In the genomic region with DNA sequence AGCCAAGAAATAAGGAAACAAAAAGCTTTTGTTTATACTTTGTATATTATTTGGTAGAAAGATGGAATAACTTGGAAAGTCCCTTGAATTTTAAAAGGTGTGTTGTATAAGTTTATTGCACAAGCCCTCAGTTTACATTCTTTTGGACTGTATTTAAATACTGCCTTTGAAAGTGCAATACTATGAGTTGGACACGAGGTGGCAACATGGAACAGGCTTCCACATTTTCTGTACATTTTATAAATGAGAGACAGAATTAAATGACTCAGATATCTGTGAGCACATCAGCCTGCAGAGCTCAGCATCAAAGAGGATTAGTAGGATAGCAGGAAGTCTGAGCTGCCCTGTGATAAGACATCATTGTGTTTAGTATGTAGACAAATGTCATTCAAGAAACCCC, we compare ENCODE assay signal across 18 mouse cellular contexts. TPM values are rescaled to one million over a fixed set of nuclear protein-coding genes. Genes with fewer than 3 reads are reported as not detected.
DNase-seq lines count a peak whose midpoint lies in the region; ATAC-seq and TF ChIP-seq lines count a peak whose summit lies in the region.
"Had no signal": no experiment of that assay in that cellular context is flagged by ENCODE, and none has a peak within 500 bp of the region (broad histone marks: within the 10 kb centered on the region; RNA-seq: fewer than 3 reads in every experiment).

No protein-coding gene starts in this region.

- H3K4me1 ChIP-seq in hindbrain, embryonic 11.5 days (replicated peaks; ENCODE audit: control insufficient read depth, insufficient read depth, low read length): no peaks in the 10 kb centered on the region
- no peaks in the 10 kb centered on the region for H3K4me1 ChIP-seq in hindbrain, embryonic 10.5 days (replicated peaks)
- no peaks in the 10 kb centered on the region for H3K4me1 ChIP-seq in neural tube, embryonic 15.5 days
- H3K4me1 ChIP-seq in MEL (ENCODE audit: control insufficient read depth in 1 of 2, insufficient read depth in 2 of 2, low read length in 2 of 2): no peaks in the 10 kb centered on the region
- H3K4me1 ChIP-seq: lung, embryonic 15.5 days had no signal

- no peak for TF ChIP-seq EP300 in MEL (IDR thresholded peaks at IDR 0.05; ENCODE audit: low read depth in 1 of 2, low read length in 2 of 2)

- no peak for ATAC-seq in hindbrain, embryonic 11.5 days (ENCODE audit: low FRiP score)
- ATAC-seq in neural tube, embryonic 15.5 days (ENCODE audit: low FRiP score): 0 out of 2 replicates have a peak, but pooled peaks have one; percentile 24
- 0 out of 2 replicates have a peak, but pooled peaks have one; percentile 43 for ATAC-seq in megakaryocyte, adult 5-6 weeks (ENCODE audit: poor library complexity, severe bottlenecking)
- ATAC-seq in cerebellum, adult (ENCODE audit: insufficient number of reproducible peaks, low FRiP score, low TSS enrichment): no peak
- ATAC-seq in megakaryocyte-erythroid progenitor cell, adult 5-6 weeks (replicated peaks; ENCODE audit: low FRiP score, low TSS enrichment, poor library complexity, severe bottlenecking): no peak

- no peak overlapping the region for H3K9ac ChIP-seq in hindbrain, embryonic 11.5 days (ENCODE audit: low read depth, low read length)
- no peak overlapping the region for H3K9ac ChIP-seq in neural tube, embryonic 15.5 days (replicated peaks)
- H3K9ac ChIP-seq in MEL (ENCODE audit: control insufficient read depth, low read depth, low read length, poor library complexity, severe bottlenecking): no peak overlapping the region
- H3K9ac ChIP-seq: lung, embryonic 15.5 days had no signal

- H3K4me2 ChIP-seq in hindbrain, embryonic 11.5 days (replicated peaks; ENCODE audit: low read depth, low read length): no peak overlapping the region
- H3K4me2 ChIP-seq in neural tube, embryonic 15.5 days: no peak overlapping the region
- H3K4me2 ChIP-seq: lung, embryonic 15.5 days had no signal

- no peak for TF ChIP-seq POLR2A in MEL (IDR thresholded peaks at IDR 0.05; ENCODE audit: control insufficient read depth in 1 of 2, insufficient read depth in 1 of 2, low read depth in 1 of 2, low read length in 2 of 2, poor library complexity in 1 of 2)

- H3K79me2 ChIP-seq in MEL (ENCODE audit: control insufficient read depth, insufficient read depth, low read length, poor library complexity): no peaks in the 10 kb centered on the region

- peak; percentile 1 for DNase-seq in hindbrain, embryonic 11.5 days (ENCODE audit: low spot score)
- DNase-seq in hindbrain, embryonic 10.5 days (ENCODE audit: low spot score): no peak
- DNase-seq in neural tube, embryonic 10.5 days (ENCODE audit: extremely low spot score, low spot score): no peak
- peak; percentile 10 for DNase-seq in MEL (ENCODE audit: low read depth, low spot score)
- DNase-seq: adrenal gland, postnatal 25 days; cerebellum, adult 2 months; left cerebral cortex, postnatal 4 days; thymus, postnatal 4 days had no signal

- H3K27ac ChIP-seq in hindbrain, embryonic 11.5 days (ENCODE audit: low read depth, low read length): no peak overlapping the region
- H3K27ac ChIP-seq in hindbrain, embryonic 10.5 days: no peak overlapping the region
- H3K27ac ChIP-seq in neural tube, embryonic 15.5 days (replicated peaks): no peak overlapping the region
- no peak overlapping the region for H3K27ac ChIP-seq in MEL (ENCODE audit: control insufficient read depth, low read depth, low read length)
- H3K27ac ChIP-seq: lung, embryonic 15.5 days had no signal

- H3K27me3 ChIP-seq in hindbrain, embryonic 11.5 days (ENCODE audit: control insufficient read depth, insufficient read depth, low read length): no peaks in the 10 kb centered on the region
- H3K27me3 ChIP-seq in hindbrain, embryonic 10.5 days (ENCODE audit: insufficient read depth, poor library complexity, severe bottlenecking): no peaks in the 10 kb centered on the region
- no peaks in the 10 kb centered on the region for H3K27me3 ChIP-seq in neural tube, embryonic 15.5 days (replicated peaks)
- no peaks in the 10 kb centered on the region for H3K27me3 ChIP-seq in MEL (ENCODE audit: control insufficient read depth in 1 of 2, insufficient read depth in 2 of 2, low read length in 2 of 2)
- H3K27me3 ChIP-seq: lung, embryonic 15.5 days had no signal

- no peak overlapping the region for H3K4me3 ChIP-seq in hindbrain, embryonic 11.5 days (ENCODE audit: low read depth, low read length)
- H3K4me3 ChIP-seq in hindbrain, embryonic 10.5 days: no peak overlapping the region
- no peak overlapping the region for H3K4me3 ChIP-seq in neural tube, embryonic 15.5 days (replicated peaks)
- no peak overlapping the region for H3K4me3 ChIP-seq in MEL (ENCODE audit: control insufficient read depth in 1 of 2, insufficient read depth in 1 of 2, low read depth in 2 of 2, low read length in 2 of 2)
- H3K4me3 ChIP-seq: erythroblast, embryonic 14.5 days; lung, embryonic 15.5 days had no signal

- no peaks in the 10 kb centered on the region for H3K36me3 ChIP-seq in hindbrain, embryonic 11.5 days (ENCODE audit: control insufficient read depth, insufficient read depth, low read length)
- H3K36me3 ChIP-seq in hindbrain, embryonic 10.5 days: no peaks in the 10 kb centered on the region
- no peaks in the 10 kb centered on the region for H3K36me3 ChIP-seq in neural tube, embryonic 15.5 days
- no peaks in the 10 kb centered on the region for H3K36me3 ChIP-seq in MEL (ENCODE audit: control insufficient read depth in 1 of 2, insufficient read depth in 2 of 2, low read length in 2 of 2)
- H3K36me3 ChIP-seq: G1E; lung, embryonic 15.5 days had no signal

- WGBS in hindbrain, embryonic 11.5 days: 19% methylated on average over 1 of the region's 1 CpGs
- 27% methylated on average over 1 of the region's 1 CpGs for WGBS in hindbrain, embryonic 10.5 days
- 33% methylated on average over 1 of the region's 1 CpGs for WGBS in neural tube, embryonic 15.5 days

- peak in 2 of 3 experiments; percentile 17 to 54; a peak in 2 of 6 replicates for TF ChIP-seq CTCF in MEL (IDR thresholded peaks at IDR 0.05 in 2 of 3, conservative IDR thresholded peaks at IDR 0.05 in 1 of 3; ENCODE audit: control insufficient read depth in 1 of 3, insufficient read depth in 1 of 3, low read depth in 2 of 3, low read length in 3 of 3, poor library complexity in 1 of 3, severe bottlenecking in 1 of 3)

- peak; percentile 49 for TF ChIP-seq RAD21 in MEL (IDR thresholded peaks at IDR 0.05; ENCODE audit: low read depth, low read length)

- H3K9me3 ChIP-seq in hindbrain, embryonic 11.5 days (ENCODE audit: control insufficient read depth, low read length): no peaks in the 10 kb centered on the region
- no peaks in the 10 kb centered on the region for H3K9me3 ChIP-seq in hindbrain, embryonic 10.5 days
- no peaks in the 10 kb centered on the region for H3K9me3 ChIP-seq in neural tube, embryonic 15.5 days (replicated peaks)
- no peaks in the 10 kb centered on the region for H3K9me3 ChIP-seq in MEL (replicated peaks; ENCODE audit: insufficient read depth, low read length)
- H3K9me3 ChIP-seq: G1E; lung, embryonic 15.5 days had no signal

RNA-seq across cellular contexts. Expression of gene Skint7, which starts 11.4 kb away (rescaled TPM):
- polyA plus RNA-seq in hindbrain, embryonic 11.5 days (2014; fragmentation: Nextera tagmentation; extraction: Ambion mirVana): not detected in 2 replicates
- not detected in 2 replicates for polyA plus RNA-seq in hindbrain, embryonic 10.5 days (2016; fragmentation: Nextera tagmentation; extraction: Ambion mirVana)
- polyA plus RNA-seq in neural tube, embryonic 15.5 days (2015; fragmentation: Nextera tagmentation; extraction: Ambion mirVana): 0.68 TPM in 1 of 2 replicates, not detected in the other
- total RNA-seq in MEL (2012; rRNA removed): not detected in 2 replicates
- not detected for polyA plus RNA-seq in MEL (2012; ENCODE audit: insufficient read depth in 1 of 2, insufficient read length in 2 of 2, low read depth in 1 of 2, low replicate concordance in 2 of 2, missing spikeins in 1 of 2)
- not detected in 2 replicates for total RNA-seq in megakaryocyte, adult 5-6 weeks (2015)
- total RNA-seq in megakaryocyte, adult 5-6 weeks (2017): not detected in 2 replicates
- not detected in 2 replicates for total RNA-seq in megakaryocyte-erythroid progenitor cell, adult 5-6 weeks (2014; fragmentation: Nextera tagmentation)
- not detected in 2 replicates for total RNA-seq in megakaryocyte-erythroid progenitor cell, adult 5-6 weeks (2017)
- total RNA-seq: adrenal gland, postnatal 25 days; gastrocnemius, adult 18-20 months had no signal
- polyA plus RNA-seq: cerebellum, adult 2 months; erythroblast, embryonic 14.5 days; G1E; heart, embryonic 14.5 days had no signal

RNA-seq across cellular contexts. Expression of gene Skint8, which starts 42.1 kb away (rescaled TPM):
- polyA plus RNA-seq in hindbrain, embryonic 11.5 days (2014; fragmentation: Nextera tagmentation; extraction: Ambion mirVana): not detected in 2 replicates
- not detected in 2 replicates for polyA plus RNA-seq in hindbrain, embryonic 10.5 days (2016; fragmentation: Nextera tagmentation; extraction: Ambion mirVana)
- polyA plus RNA-seq in neural tube, embryonic 15.5 days (2015; fragmentation: Nextera tagmentation; extraction: Ambion mirVana): 0.84 TPM in 1 of 2 replicates, not detected in the other
- total RNA-seq in MEL (2012; rRNA removed): not detected in 2 replicates
- polyA plus RNA-seq in MEL (2012; ENCODE audit: insufficient read depth in 1 of 2, insufficient read length in 2 of 2, low read depth in 1 of 2, low replicate concordance in 2 of 2, missing spikeins in 1 of 2): not detected
- not detected in 2 replicates for total RNA-seq in megakaryocyte, adult 5-6 weeks (2015)
- total RNA-seq in megakaryocyte, adult 5-6 weeks (2017): not detected in 2 replicates
- not detected in 2 replicates for total RNA-seq in megakaryocyte-erythroid progenitor cell, adult 5-6 weeks (2014; fragmentation: Nextera tagmentation)
- total RNA-seq in megakaryocyte-erythroid progenitor cell, adult 5-6 weeks (2017): not detected in 2 replicates
- total RNA-seq: adrenal gland, postnatal 25 days; gastrocnemius, adult 18-20 months had no signal
- polyA plus RNA-seq: cerebellum, adult 2 months; erythroblast, embryonic 14.5 days; G1E; heart, embryonic 14.5 days; lung, embryonic 15.5 days had no signal

RNA-seq across cellular contexts. Expression of gene Skint1, which starts 44.8 kb away (rescaled TPM):
- polyA plus RNA-seq in hindbrain, embryonic 11.5 days (2014; fragmentation: Nextera tagmentation; extraction: Ambion mirVana): not detected in 2 replicates
- not detected in 2 replicates for polyA plus RNA-seq in hindbrain, embryonic 10.5 days (2016; fragmentation: Nextera tagmentation; extraction: Ambion mirVana)
- 1.6 TPM in 1 of 2 replicates, not detected in the other for polyA plus RNA-seq in neural tube, embryonic 15.5 days (2015; fragmentation: Nextera tagmentation; extraction: Ambion mirVana)
- not detected in 2 replicates for total RNA-seq in MEL (2012; rRNA removed)
- polyA plus RNA-seq in MEL (2012; ENCODE audit: insufficient read depth in 1 of 2, insufficient read length in 2 of 2, low read depth in 1 of 2, low replicate concordance in 2 of 2, missing spikeins in 1 of 2): not detected
- not detected in 2 replicates for total RNA-seq in megakaryocyte, adult 5-6 weeks (2015)
- total RNA-seq in megakaryocyte, adult 5-6 weeks (2017): not detected in 2 replicates
- not detected in 2 replicates for total RNA-seq in megakaryocyte-erythroid progenitor cell, adult 5-6 weeks (2014; fragmentation: Nextera tagmentation)
- not detected in 2 replicates for total RNA-seq in megakaryocyte-erythroid progenitor cell, adult 5-6 weeks (2017)
- total RNA-seq: adrenal gland, postnatal 25 days; G1E; gastrocnemius, adult 18-20 months; left cerebral cortex, postnatal 4 days had no signal
- polyA plus RNA-seq: cerebellum, adult 2 months; erythroblast, embryonic 14.5 days; G1E; heart, embryonic 14.5 days had no signal

RNA-seq across cellular contexts. Expression of gene Slc5a9, which starts 58.6 kb away (rescaled TPM):
- not detected in 2 replicates for polyA plus RNA-seq in hindbrain, embryonic 11.5 days (2014; fragmentation: Nextera tagmentation; extraction: Ambion mirVana)
- 0.26 TPM in 1 of 2 replicates, not detected in the other for polyA plus RNA-seq in hindbrain, embryonic 10.5 days (2016; fragmentation: Nextera tagmentation; extraction: Ambion mirVana)
- 13.2 TPM in 1 of 2 replicates, not detected in the other for polyA plus RNA-seq in neural tube, embryonic 15.5 days (2015; fragmentation: Nextera tagmentation; extraction: Ambion mirVana)
- total RNA-seq in MEL (2012; rRNA removed): not detected in 2 replicates
- not detected for polyA plus RNA-seq in MEL (2012; ENCODE audit: insufficient read depth in 1 of 2, insufficient read length in 2 of 2, low read depth in 1 of 2, low replicate concordance in 2 of 2, missing spikeins in 1 of 2)
- total RNA-seq in megakaryocyte, adult 5-6 weeks (2015): not detected in 2 replicates
- not detected in 2 replicates for total RNA-seq in megakaryocyte, adult 5-6 weeks (2017)
- total RNA-seq in megakaryocyte-erythroid progenitor cell, adult 5-6 weeks (2014; fragmentation: Nextera tagmentation): not detected in 2 replicates
- not detected in 2 replicates for total RNA-seq in megakaryocyte-erythroid progenitor cell, adult 5-6 weeks (2017)
- total RNA-seq: adrenal gland, postnatal 25 days; gastrocnemius, adult 18-20 months; layer of hippocampus, adult 8-10 months; left cerebral cortex, postnatal 4 days had no signal
- polyA plus RNA-seq: cerebellum, adult 2 months; erythroblast, embryonic 14.5 days; G1E had no signal

Comparison
In these comparisons a context has a peak if more than half of its experiments do, and no peak if none do; other contexts are left out.
1. DNase-seq: peak in hindbrain, embryonic 11.5 days (single experiment) and MEL (single experiment); none in hindbrain, embryonic 10.5 days (single experiment) and neural tube, embryonic 10.5 days (single experiment).
2. ATAC-seq: peak in neural tube, embryonic 15.5 days (single experiment) and megakaryocyte, adult 5-6 weeks (single experiment); none in hindbrain, embryonic 11.5 days (single experiment), cerebellum, adult (single experiment) and megakaryocyte-erythroid progenitor cell, adult 5-6 weeks (single experiment).